Mouse (Mus musculus): ENCODE results near the gene Arhgef28.

- TF ChIP-seq EP300 (IDR thresholded peaks at IDR 0.05; ENCODE audit: low read depth) (no peak), CTCF (IDR thresholded peaks at IDR 0.05; ENCODE audit: low read depth) (no peak)
Measured at GRCm38 (mm10) chr13:97941909-97942680, 264.1 kb downstream of the Arhgef28 start.
